Mouse (Mus musculus) midbrain, embryonic 16.5 days (tissue): ENCODE measurements at regions not wholly inside any gene's neighbourhood (a gene's known extent, or its start where the extent isn't known, plus 50 kb on each side); places are given as distances from the start of the nearest gene placed in this dataset.

Experiments used
- ATAC-seq: fragments of 200-750 bp; cut with Nextera tagmentation; 2 replicates; pipeline ENCODE4 v1.8.0; 2017; ENCODE audit warnings: moderate TSS enrichment
- H3K27ac ChIP-seq: fragments of 300-500 bp; sonication (generic); 2 replicates; pipeline ENCODE4 v1.5.1; 2014; ENCODE audit warnings: mild to moderate bottlenecking, low read length, mixed read lengths
- H3K27me3 ChIP-seq: fragments of 300-500 bp; sonication (generic); 2 replicates; pipeline ENCODE4 v1.6.1; 2014; ENCODE audit warnings: low read depth, low read length, mixed read lengths; ENCODE audit not compliant: control insufficient read depth, insufficient read depth
- H3K36me3 ChIP-seq: fragments of 300-500 bp; sonication (generic); 2 replicates; pipeline ENCODE4 v1.6.1; 2014; ENCODE audit warnings: mild to moderate bottlenecking, low read length, moderate library complexity, mixed read lengths; ENCODE audit not compliant: control insufficient read depth, insufficient read depth
- H3K4me1 ChIP-seq: fragments of 300-500 bp; sonication (generic); 2 replicates; pipeline ENCODE4 v1.6.1; 2014; ENCODE audit warnings: mild to moderate bottlenecking, low read length, mixed read lengths; ENCODE audit not compliant: control insufficient read depth, insufficient read depth
- H3K4me2 ChIP-seq: fragments of 300-500 bp; sonication (generic); 2 replicates; pipeline ENCODE4 v1.6.1; 2014; ENCODE audit warnings: mild to moderate bottlenecking, low read length, mixed read lengths
- H3K4me3 ChIP-seq: fragments of 300-500 bp; sonication (generic); 2 replicates; pipeline ENCODE4 v1.5.1; 2014; ENCODE audit warnings: low read depth, mild to moderate bottlenecking, low read length, moderate library complexity, mixed read lengths
- H3K9ac ChIP-seq: fragments of 300-500 bp; sonication (generic); 2 replicates; pipeline ENCODE4 v1.6.1; 2014; ENCODE audit warnings: low read depth, low read length, mixed read lengths
- H3K9me3 ChIP-seq: fragments of 300-500 bp; sonication (generic); replicated peaks from 2 replicates; pipeline ENCODE4 v1.6.1; 2014; ENCODE audit warnings: mild to moderate bottlenecking, low read length, mixed read lengths; ENCODE audit not compliant: control insufficient read depth, poor library complexity, severe bottlenecking
- WGBS: fragments of 180-500 bp; shearing (Covaris S2); extraction: QIAGEN DNeasy Blood & Tissue Kit; methylation state at CpG from one replicate; pipeline ENCODE4 v1.1.7; 2014; 5-methylcytosine and 5-hydroxymethylcytosine counted together

GRCm38 (mm10) chr16:70880678-70881077 is 566.9 kb downstream of the Gbe1 start:
- H3K9ac ChIP-seq = peak overlapping the region; percentile 58; the same call in 1 of the 2 replicates
- no peaks in the 10 kb centered on the region for H3K36me3 ChIP-seq
- 19% methylated on average over 2 of the region's 2 CpGs for WGBS
- ATAC-seq = no peak
- no peaks in the 10 kb centered on the region for H3K9me3 ChIP-seq
- H3K27me3 ChIP-seq = no peaks in the 10 kb centered on the region
- H3K4me3 ChIP-seq = no peak overlapping the region
- H3K4me2 ChIP-seq = peak overlapping the region; percentile 51
- peak overlapping the region; percentile 77 for H3K27ac ChIP-seq
- peaks cover 5% of the 10 kb centered on the region for H3K4me1 ChIP-seq

GRCm38 (mm10) chr16:70881098-70881850 is 567.5 kb downstream of the Gbe1 start:
- Histone ChIP-seq H3K4me1 (peaks cover 5% of the 10 kb centered on the region), H3K4me3 (peak overlapping the region; percentile 22), H3K27me3 (no peaks in the 10 kb centered on the region), H3K36me3 (no peaks in the 10 kb centered on the region), H3K9ac (peak overlapping the region; percentile 58), H3K4me2 (peak overlapping the region; percentile 51), H3K9me3 (no peaks in the 10 kb centered on the region), H3K27ac (peak overlapping the region; percentile 77)
- 45% methylated on average over 14 of the region's 14 CpGs for WGBS
- peak; percentile 90 for ATAC-seq

GRCm38 (mm10) chr16:70900085-70900484 is 586.3 kb downstream of the Gbe1 start:
- H3K4me2 ChIP-seq = no peak overlapping the region
- no peak for ATAC-seq
- 88% methylated on average over 5 of the region's 5 CpGs for WGBS

GRCm38 (mm10) chr16:70920047-70920446 is 606.3 kb downstream of the Gbe1 start:
- Histone ChIP-seq H3K27me3 (no peaks in the 10 kb centered on the region), H3K4me2 (no peak overlapping the region), H3K36me3 (no peaks in the 10 kb centered on the region), H3K4me3 (no peak overlapping the region), H3K27ac (no peak overlapping the region), H3K9me3 (no peaks in the 10 kb centered on the region), H3K4me1 (no peaks in the 10 kb centered on the region), H3K9ac (no peak overlapping the region)
- peak; percentile 76 for ATAC-seq

More at GRCm38 (mm10) chr16:70900085-70900484, 586.3 kb downstream of the Gbe1 start:
- Histone ChIP-seq H3K4me3 (no peak overlapping the region), H3K27me3 (no peaks in the 10 kb centered on the region), H3K27ac (no peak overlapping the region), H3K9ac (no peak overlapping the region), H3K36me3 (no peaks in the 10 kb centered on the region), H3K9me3 (0 out of 2 replicates have a peak, but pooled peaks cover 4% of the 10 kb centered on the region), H3K4me1 (no peaks in the 10 kb centered on the region)

GRCm38 (mm10) chr16:70929651-70930050 is 615.9 kb downstream of the Gbe1 start:
- H3K4me1 ChIP-seq = no peaks in the 10 kb centered on the region
- H3K9me3 ChIP-seq = no peaks in the 10 kb centered on the region
- H3K27me3 ChIP-seq = no peaks in the 10 kb centered on the region
- H3K36me3 ChIP-seq = no peaks in the 10 kb centered on the region
- H3K4me3 ChIP-seq = no peak overlapping the region
- no peak overlapping the region for H3K9ac ChIP-seq
- ATAC-seq = no peak
- H3K27ac ChIP-seq = no peak overlapping the region
- WGBS = 37% methylated on average over 1 of the region's 1 CpGs
- no peak overlapping the region for H3K4me2 ChIP-seq

- H3K4me2 ChIP-seq = no peak overlapping the region
- H3K27me3 ChIP-seq = no peaks in the 10 kb centered on the region
- H3K27ac ChIP-seq = no peak overlapping the region
- H3K9me3 ChIP-seq = peaks cover 7% of the 10 kb centered on the region; the same call in 1 of the 2 replicates
- H3K36me3 ChIP-seq = no peaks in the 10 kb centered on the region
- H3K4me3 ChIP-seq = no peak overlapping the region
- H3K9ac ChIP-seq = no peak overlapping the region
- no peaks in the 10 kb centered on the region for H3K4me1 ChIP-seq
- ATAC-seq = no peak
These were observed 622.2 kb downstream of the Gbe1 start for GRCm38 (mm10) chr16:70935959-70936358.

GRCm38 (mm10) chr16:70952937-70953336 is 639.2 kb downstream of the Gbe1 start:
- no peak overlapping the region for H3K4me2 ChIP-seq
- H3K27me3 ChIP-seq = no peaks in the 10 kb centered on the region
- no peak for ATAC-seq
- no peaks in the 10 kb centered on the region for H3K36me3 ChIP-seq
- WGBS = 98% methylated on average over 2 of the region's 2 CpGs
- no peaks in the 10 kb centered on the region for H3K9me3 ChIP-seq
- no peak overlapping the region for H3K4me3 ChIP-seq
- H3K27ac ChIP-seq = no peak overlapping the region
- H3K4me1 ChIP-seq = no peaks in the 10 kb centered on the region
- no peak overlapping the region for H3K9ac ChIP-seq
